Mouse (Mus musculus): ENCODE results near the gene Cdc5l. TPM values are rescaled to one million over a fixed set of nuclear protein-coding genes. Genes with fewer than 3 reads are reported as not detected.

Gene Cdc5l
- polyA plus RNA-seq, 1 experiment = 137 TPM

DNA sequence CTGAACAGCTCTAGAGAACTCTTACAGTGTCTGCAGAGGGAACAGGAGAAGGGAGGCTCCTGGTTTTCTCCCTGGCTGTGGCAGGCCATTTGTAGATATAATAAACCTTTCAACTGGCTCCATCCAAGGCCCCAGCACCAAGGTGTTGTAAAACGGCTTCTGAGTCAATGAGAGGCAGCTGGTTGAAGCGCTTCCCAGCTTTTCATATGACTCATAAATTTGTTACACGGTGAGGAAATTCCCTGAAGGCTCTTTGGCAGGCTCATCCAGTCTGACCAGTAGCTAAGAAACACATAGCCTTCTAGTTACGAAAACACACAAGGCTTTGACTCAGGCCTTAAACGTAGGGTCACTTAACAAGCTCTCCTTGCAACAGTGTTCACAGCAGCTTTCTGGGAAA, 74.1 kb downstream of the Cdc5l start:
- no peaks in the 10 kb centered on the region for H3K9me3 ChIP-seq (replicated peaks; ENCODE audit: control insufficient read depth, insufficient read depth, low read length, poor library complexity, severe bottlenecking)
- no peak overlapping the region for H3K27ac ChIP-seq (ENCODE audit: insufficient read depth, low read length)
- no peak overlapping the region for H3K9ac ChIP-seq (ENCODE audit: low read depth, poor library complexity, severe bottlenecking)
- no peak overlapping the region for H3K4me3 ChIP-seq (ENCODE audit: low read depth, low read length)
- TF ChIP-seq POLR2A (IDR thresholded peaks at IDR 0.05; ENCODE audit: insufficient read depth, low read length) (no peak), EP300 (IDR thresholded peaks at IDR 0.05; ENCODE audit: insufficient read depth, low read depth, low read length) (no peak), CTCF (IDR thresholded peaks at IDR 0.05; ENCODE audit: low read depth, low read length) (no peak)
- no peaks in the 10 kb centered on the region for H3K4me1 ChIP-seq (ENCODE audit: control insufficient read depth, insufficient read depth, low read length)
- no peaks in the 10 kb centered on the region for H3K27me3 ChIP-seq (ENCODE audit: control insufficient read depth, insufficient read depth, low read length, poor library complexity, severe bottlenecking)
- no peaks in the 10 kb centered on the region for H3K36me3 ChIP-seq (ENCODE audit: control insufficient read depth, insufficient read depth, low read length, poor library complexity, severe bottlenecking)

DNA sequence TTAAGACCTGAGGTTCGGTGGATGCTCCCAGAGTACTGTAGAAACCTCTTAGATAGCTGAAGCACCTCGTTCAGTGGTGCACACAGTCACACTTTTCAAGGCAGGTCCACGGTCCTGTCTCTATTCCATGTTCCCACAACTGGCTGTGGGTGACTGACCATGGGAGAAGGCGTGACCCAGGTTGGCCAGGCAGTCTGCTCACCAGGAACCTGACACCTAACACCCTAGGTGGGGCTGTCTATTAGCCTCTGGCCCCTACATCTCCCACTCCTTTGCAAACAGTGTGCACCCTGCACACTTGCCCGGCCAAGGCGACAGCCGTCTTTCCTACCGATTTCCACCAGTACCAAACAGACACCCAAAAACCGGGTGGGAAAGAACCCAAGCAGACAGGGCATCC, 77.1 kb downstream of the Cdc5l start:
- TF ChIP-seq EP300 (IDR thresholded peaks at IDR 0.05; ENCODE audit: insufficient read depth, low read depth, low read length) = no peak
- TF ChIP-seq CTCF (IDR thresholded peaks at IDR 0.05; ENCODE audit: low read depth, low read length) = no peak
- TF ChIP-seq POLR2A (IDR thresholded peaks at IDR 0.05; ENCODE audit: insufficient read depth, low read length) = no peak
- H3K9ac ChIP-seq (ENCODE audit: low read depth, poor library complexity, severe bottlenecking) = no peak overlapping the region
- no peaks in the 10 kb centered on the region for H3K27me3 ChIP-seq (ENCODE audit: control insufficient read depth, insufficient read depth, low read length, poor library complexity, severe bottlenecking)
- H3K27ac ChIP-seq (ENCODE audit: insufficient read depth, low read length) = no peak overlapping the region
- H3K4me3 ChIP-seq (ENCODE audit: low read depth, low read length) = no peak overlapping the region
- no peaks in the 10 kb centered on the region for H3K4me1 ChIP-seq (ENCODE audit: control insufficient read depth, insufficient read depth, low read length)
- H3K36me3 ChIP-seq (ENCODE audit: control insufficient read depth, insufficient read depth, low read length, poor library complexity, severe bottlenecking) = no peaks in the 10 kb centered on the region
- no peaks in the 10 kb centered on the region for H3K9me3 ChIP-seq (replicated peaks; ENCODE audit: control insufficient read depth, insufficient read depth, low read length, poor library complexity, severe bottlenecking)

DNA sequence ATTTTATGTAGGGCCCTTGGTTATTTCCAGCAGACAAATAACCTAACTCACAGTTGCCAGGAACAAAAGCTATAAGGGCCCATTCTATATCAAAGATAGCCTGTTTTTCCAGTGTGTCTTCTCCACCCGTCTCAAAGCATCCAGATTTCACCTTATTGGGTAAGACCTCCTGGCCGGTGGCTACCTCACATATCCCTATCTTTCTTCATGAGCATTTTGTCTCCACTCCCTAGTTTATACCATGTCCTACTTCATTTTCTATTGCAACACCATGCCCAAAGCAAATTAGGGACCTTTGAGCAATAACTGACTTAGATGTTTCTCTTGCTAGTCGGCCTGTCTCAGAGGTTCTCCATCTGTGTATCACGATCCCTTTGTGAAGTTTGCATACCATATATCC, 85.6 kb downstream of the Cdc5l start:
- no peaks in the 10 kb centered on the region for H3K4me1 ChIP-seq (ENCODE audit: control insufficient read depth, insufficient read depth, low read length)
- no peak overlapping the region for H3K4me3 ChIP-seq (ENCODE audit: low read depth, low read length)
- no peaks in the 10 kb centered on the region for H3K27me3 ChIP-seq (ENCODE audit: control insufficient read depth, insufficient read depth, low read length, poor library complexity, severe bottlenecking)
- TF ChIP-seq EP300 (IDR thresholded peaks at IDR 0.05; ENCODE audit: insufficient read depth, low read depth, low read length) (no peak), POLR2A (IDR thresholded peaks at IDR 0.05; ENCODE audit: insufficient read depth, low read length) (no peak), CTCF (IDR thresholded peaks at IDR 0.05; ENCODE audit: low read depth, low read length) (no peak)
- H3K36me3 ChIP-seq (ENCODE audit: control insufficient read depth, insufficient read depth, low read length, poor library complexity, severe bottlenecking) = no peaks in the 10 kb centered on the region
- H3K9ac ChIP-seq (ENCODE audit: low read depth, poor library complexity, severe bottlenecking) = no peak overlapping the region
- no peaks in the 10 kb centered on the region; the same call in 1 of the 2 replicates for H3K9me3 ChIP-seq (replicated peaks; ENCODE audit: control insufficient read depth, insufficient read depth, low read length, poor library complexity, severe bottlenecking)
- no peak overlapping the region for H3K27ac ChIP-seq (ENCODE audit: insufficient read depth, low read length)

Other genes starting within 250 kb of the Cdc5l start
- 3.0 and 3.2 TPM in 2 replicates for gene Spats1, start 41.7 kb upstream of the Cdc5l start, polyA plus RNA-seq (2011; ENCODE audit: insufficient read depth, insufficient read length, low read depth, missing spikeins)
- gene Aars2, start 73.1 kb upstream of the Cdc5l start, polyA plus RNA-seq (2011; ENCODE audit: insufficient read depth, insufficient read length, low read depth, missing spikeins) = 18.1 and 19.0 TPM in 2 replicates
- not detected in 2 replicates for gene Tcte1, start 89.7 kb upstream of the Cdc5l start, polyA plus RNA-seq (2011; ENCODE audit: insufficient read depth, insufficient read length, low read depth, missing spikeins)
- gene Tmem151b, start 115.9 kb upstream of the Cdc5l start, polyA plus RNA-seq (2011; ENCODE audit: insufficient read depth, insufficient read length, low read depth, missing spikeins) = 1.5 and 1.8 TPM in 2 replicates
- 2.7 and 3.0 TPM in 2 replicates for gene Nfkbie, start 122.0 kb upstream of the Cdc5l start, polyA plus RNA-seq (2011; ENCODE audit: insufficient read depth, insufficient read length, low read depth, missing spikeins)
- 28.2 and 31.7 TPM in 2 replicates for gene Slc35b2, start 130.1 kb upstream of the Cdc5l start, polyA plus RNA-seq (2011; ENCODE audit: insufficient read depth, insufficient read length, low read depth, missing spikeins)
- gene Hsp90ab1, start 139.5 kb upstream of the Cdc5l start, polyA plus RNA-seq (2011; ENCODE audit: insufficient read depth, insufficient read length, low read depth, missing spikeins) = 3,626 and 3,708 TPM in 2 replicates
- gene Slc29a1, start 165.9 kb upstream of the Cdc5l start, polyA plus RNA-seq (2011; ENCODE audit: insufficient read depth, insufficient read length, low read depth, missing spikeins) = 132 and 134 TPM in 2 replicates
- 19.2 and 22.6 TPM in 2 replicates for gene Mymx, start 168.4 kb upstream of the Cdc5l start, polyA plus RNA-seq (2011; ENCODE audit: insufficient read depth, insufficient read length, low read depth, missing spikeins)
- gene Capn11, start 225.6 kb upstream of the Cdc5l start, polyA plus RNA-seq (2011; ENCODE audit: insufficient read depth, insufficient read length, low read depth, missing spikeins) = 1.4 and 1.9 TPM in 2 replicates